Mouse (Mus musculus) midbrain, embryonic 16.5 days (tissue): ENCODE measurements around the gene Olfr1256. TPM values are rescaled to one million over a fixed set of nuclear protein-coding genes. Genes with fewer than 3 reads are reported as not detected.

ENCODE experiments used
- ATAC-seq: fragments of 200-750 bp; cut with Nextera tagmentation; 2 replicates; pipeline ENCODE4 v1.8.0; 2017; ENCODE audit warnings: moderate TSS enrichment
- H3K27ac ChIP-seq: fragments of 300-500 bp; sonication (generic); 2 replicates; pipeline ENCODE4 v1.5.1; 2014; ENCODE audit warnings: mild to moderate bottlenecking, low read length, mixed read lengths
- H3K27me3 ChIP-seq: fragments of 300-500 bp; sonication (generic); 2 replicates; pipeline ENCODE4 v1.6.1; 2014; ENCODE audit warnings: low read depth, low read length, mixed read lengths; ENCODE audit not compliant: control insufficient read depth, insufficient read depth
- H3K36me3 ChIP-seq: fragments of 300-500 bp; sonication (generic); 2 replicates; pipeline ENCODE4 v1.6.1; 2014; ENCODE audit warnings: mild to moderate bottlenecking, low read length, moderate library complexity, mixed read lengths; ENCODE audit not compliant: control insufficient read depth, insufficient read depth
- H3K4me1 ChIP-seq: fragments of 300-500 bp; sonication (generic); 2 replicates; pipeline ENCODE4 v1.6.1; 2014; ENCODE audit warnings: mild to moderate bottlenecking, low read length, mixed read lengths; ENCODE audit not compliant: control insufficient read depth, insufficient read depth
- H3K4me2 ChIP-seq: fragments of 300-500 bp; sonication (generic); 2 replicates; pipeline ENCODE4 v1.6.1; 2014; ENCODE audit warnings: mild to moderate bottlenecking, low read length, mixed read lengths
- H3K4me3 ChIP-seq: fragments of 300-500 bp; sonication (generic); 2 replicates; pipeline ENCODE4 v1.5.1; 2014; ENCODE audit warnings: low read depth, mild to moderate bottlenecking, low read length, moderate library complexity, mixed read lengths
- H3K9ac ChIP-seq: fragments of 300-500 bp; sonication (generic); 2 replicates; pipeline ENCODE4 v1.6.1; 2014; ENCODE audit warnings: low read depth, low read length, mixed read lengths
- H3K9me3 ChIP-seq: fragments of 300-500 bp; sonication (generic); replicated peaks from 2 replicates; pipeline ENCODE4 v1.6.1; 2014; ENCODE audit warnings: mild to moderate bottlenecking, low read length, mixed read lengths; ENCODE audit not compliant: control insufficient read depth, poor library complexity, severe bottlenecking
- WGBS: fragments of 180-500 bp; shearing (Covaris S2); extraction: QIAGEN DNeasy Blood & Tissue Kit; methylation state at CpG from one replicate; pipeline ENCODE4 v1.1.7; 2014; 5-methylcytosine and 5-hydroxymethylcytosine counted together
- polyA plus RNA-seq: library from polyadenylated mRNA; unstranded; fragments of >200 nt; fragmentation: Nextera tagmentation; extraction: Ambion mirVana; gene quantifications from 2 replicates; pipeline ENCODE4 v1.2.1, GENCODE M21; 2015

Olfr1256 gene
- polyA plus RNA-seq: not detected in 2 replicates

- no peaks in the 10 kb centered on the region for H3K27me3 ChIP-seq
- no peaks in the 10 kb centered on the region for H3K36me3 ChIP-seq
- H3K4me1 ChIP-seq: no peaks in the 10 kb centered on the region
- WGBS: 58% methylated on average over 2 of the region's 2 CpGs
- H3K9ac ChIP-seq: no peak within 1 kb of the TSS
- no peak within 1 kb of the TSS for H3K27ac ChIP-seq
- no peak within 1 kb of the TSS for H3K4me2 ChIP-seq
- no peaks in the 10 kb centered on the region for H3K9me3 ChIP-seq
- H3K4me3 ChIP-seq: no peak within 1 kb of the TSS
- ATAC-seq: no peak
These were observed at the start of gene Olfr1256 for GRCm38 (mm10) chr2:89841455-89841854. Olfr1256 (minus strand) TSS chr2:89841555.

GRCm38 (mm10) chr2:89878137-89878536 is 36.8 kb upstream of the Olfr1256 start, which contains the start of gene Olfr1257:
Olfr1257 (plus strand) TSS chr2:89878437.
- WGBS: 91% methylated on average over 1 of the region's 1 CpGs
- Histone ChIP-seq H3K9ac (no peak within 1 kb of the TSS), H3K4me2 (no peak within 1 kb of the TSS), H3K27ac (no peak within 1 kb of the TSS), H3K27me3 (no peaks in the 10 kb centered on the region), H3K4me1 (no peaks in the 10 kb centered on the region), H3K36me3 (no peaks in the 10 kb centered on the region), H3K4me3 (no peak within 1 kb of the TSS), H3K9me3 (no peaks in the 10 kb centered on the region)
- no peak for ATAC-seq

- H3K4me2 ChIP-seq: no peak overlapping the region
- H3K4me1 ChIP-seq: no peaks in the 10 kb centered on the region
- H3K27ac ChIP-seq: no peak overlapping the region
- H3K36me3 ChIP-seq: no peaks in the 10 kb centered on the region
- no peaks in the 10 kb centered on the region for H3K27me3 ChIP-seq
- ATAC-seq: no peak
- no peaks in the 10 kb centered on the region for H3K9me3 ChIP-seq
- WGBS: 95% methylated on average over 1 of the region's 1 CpGs
- H3K4me3 ChIP-seq: no peak overlapping the region
- no peak overlapping the region for H3K9ac ChIP-seq
These were observed 7.9 kb upstream of the Olfr1256 start for GRCm38 (mm10) chr2:89849230-89849629.

- Histone ChIP-seq H3K36me3 (no peaks in the 10 kb centered on the region), H3K27ac (no peak within 1 kb of the TSS), H3K4me3 (no peak within 1 kb of the TSS), H3K4me1 (no peaks in the 10 kb centered on the region), H3K27me3 (no peaks in the 10 kb centered on the region), H3K9me3 (no peaks in the 10 kb centered on the region), H3K9ac (no peak within 1 kb of the TSS), H3K4me2 (no peak within 1 kb of the TSS)
- 81% methylated on average over 5 of the region's 5 CpGs for WGBS
- no peak for ATAC-seq
These were observed 6.8 kb upstream of the Olfr1256 start, which contains the start of gene Olfr48 for GRCm38 (mm10) chr2:89848105-89848504. Olfr48 (minus strand) TSS chr2:89848205.

GRCm38 (mm10) chr2:89820216-89820615 is 21.1 kb downstream of the Olfr1256 start:
- ATAC-seq: no peak
- H3K9me3 ChIP-seq: no peaks in the 10 kb centered on the region
- H3K27ac ChIP-seq: no peak overlapping the region
- H3K9ac ChIP-seq: no peak overlapping the region
- WGBS: 94% methylated on average over 1 of the region's 1 CpGs
- no peaks in the 10 kb centered on the region for H3K27me3 ChIP-seq
- no peak overlapping the region for H3K4me3 ChIP-seq
- no peaks in the 10 kb centered on the region for H3K36me3 ChIP-seq
- H3K4me2 ChIP-seq: no peak overlapping the region
- H3K4me1 ChIP-seq: no peaks in the 10 kb centered on the region

- Histone ChIP-seq H3K4me3 (no peak within 1 kb of the TSS), H3K27ac (no peak within 1 kb of the TSS), H3K27me3 (no peaks in the 10 kb centered on the region), H3K9ac (no peak within 1 kb of the TSS), H3K4me2 (no peak within 1 kb of the TSS), H3K9me3 (no peaks in the 10 kb centered on the region), H3K36me3 (no peaks in the 10 kb centered on the region), H3K4me1 (no peaks in the 10 kb centered on the region)
- no peak for ATAC-seq
- WGBS: 82% methylated on average over 3 of the region's 3 CpGs
These were observed 29.6 kb downstream of the Olfr1256 start, which contains the start of gene Olfr1255 for GRCm38 (mm10) chr2:89811751-89812150. Olfr1255 (plus strand) TSS chr2:89812051.

GRCm38 (mm10) chr2:89810751-89811150 is 30.6 kb downstream of the Olfr1256 start:
- Histone ChIP-seq H3K4me2 (no peak overlapping the region), H3K9ac (no peak overlapping the region), H3K27me3 (no peaks in the 10 kb centered on the region), H3K27ac (no peak overlapping the region), H3K36me3 (no peaks in the 10 kb centered on the region), H3K4me1 (no peaks in the 10 kb centered on the region), H3K9me3 (no peaks in the 10 kb centered on the region), H3K4me3 (no peak overlapping the region)
- WGBS: 81% methylated on average over 2 of the region's 2 CpGs
- no peak for ATAC-seq

- H3K27ac ChIP-seq: no peak overlapping the region
- no peak overlapping the region for H3K9ac ChIP-seq
- no peak overlapping the region for H3K4me3 ChIP-seq
- H3K9me3 ChIP-seq: no peaks in the 10 kb centered on the region
- no peak overlapping the region for H3K4me2 ChIP-seq
- H3K4me1 ChIP-seq: no peaks in the 10 kb centered on the region
- H3K36me3 ChIP-seq: no peaks in the 10 kb centered on the region
- 94% methylated on average over 3 of the region's 3 CpGs for WGBS
- no peak for ATAC-seq
- no peaks in the 10 kb centered on the region for H3K27me3 ChIP-seq
These were observed 41.8 kb downstream of the Olfr1256 start for GRCm38 (mm10) chr2:89799583-89799982.

GRCm38 (mm10) chr2:89793519-89793918 is 47.8 kb downstream of the Olfr1256 start, which contains the start of gene Olfr1254:
Olfr1254 (minus strand) TSS chr2:89793619.
- Histone ChIP-seq H3K27ac (no peak within 1 kb of the TSS), H3K9me3 (no peaks in the 10 kb centered on the region), H3K36me3 (no peaks in the 10 kb centered on the region), H3K4me1 (no peaks in the 10 kb centered on the region), H3K4me2 (no peak within 1 kb of the TSS), H3K4me3 (no peak within 1 kb of the TSS), H3K27me3 (no peaks in the 10 kb centered on the region), H3K9ac (no peak within 1 kb of the TSS)
- ATAC-seq: no peak
